Mouse (Mus musculus) stomach, embryonic 14.5 days (tissue): Measurements from ENCODE around the gene Mast4. TPM values are rescaled to one million over a fixed set of nuclear protein-coding genes. Genes with fewer than 3 reads are reported as not detected.

Source experiments
- ATAC-seq: fragments of 200-750 bp; cut with Nextera tagmentation; 2 replicates; pipeline ENCODE4 v1.8.0; 2017; ENCODE audit warnings: low read depth, moderate TSS enrichment; ENCODE audit not compliant: insufficient number of reproducible peaks, insufficient read depth, low FRiP score
- H3K27ac ChIP-seq: fragments of 300-500 bp; sonication (generic); 2 replicates; pipeline ENCODE4 v1.5.1; 2014; ENCODE audit warnings: mild to moderate bottlenecking, low read length, moderate library complexity, mixed read lengths
- H3K27me3 ChIP-seq: fragments of 300-500 bp; sonication (generic); 2 replicates; pipeline ENCODE4 v1.6.1; 2014; ENCODE audit warnings: low read length, control low read depth, mixed read lengths; ENCODE audit not compliant: control insufficient read depth, insufficient read depth
- H3K36me3 ChIP-seq: fragments of 300-500 bp; sonication (generic); 2 replicates; pipeline ENCODE4 v1.6.1; 2014; ENCODE audit warnings: mild to moderate bottlenecking, control low read depth, low read length, moderate library complexity, mixed read lengths; ENCODE audit not compliant: control insufficient read depth, insufficient read depth
- H3K4me1 ChIP-seq: fragments of 300-500 bp; sonication (generic); 2 replicates; pipeline ENCODE4 v1.6.1; 2014; ENCODE audit warnings: low read length, control low read depth, mixed read lengths; ENCODE audit not compliant: control insufficient read depth, insufficient read depth
- H3K4me2 ChIP-seq: fragments of 300-500 bp; sonication (generic); replicated peaks from 2 replicates; pipeline ENCODE4 v1.6.1; 2014; ENCODE audit warnings: low read depth, low read length, control low read depth
- H3K4me3 ChIP-seq: fragments of 300-500 bp; sonication (generic); 2 replicates; pipeline ENCODE4 v1.5.1; 2014; ENCODE audit warnings: low read depth, low read length, control low read depth
- H3K9ac ChIP-seq: fragments of 300-500 bp; sonication (generic); replicated peaks from 2 replicates; pipeline ENCODE4 v1.6.1; 2014; ENCODE audit warnings: low read depth, mild to moderate bottlenecking, control low read depth, low read length, moderate library complexity, mixed read lengths
- H3K9me3 ChIP-seq: fragments of 300-500 bp; sonication (generic); 2 replicates; pipeline ENCODE4 v1.6.1; 2016; ENCODE audit warnings: low read depth, low read length, control low read depth; ENCODE audit not compliant: control insufficient read depth
- WGBS: fragments of 180-500 bp; shearing (Covaris S2); extraction: QIAGEN DNeasy Blood & Tissue Kit; methylation state at CpG from one replicate; pipeline ENCODE4 v1.1.7; 2014; 5-methylcytosine and 5-hydroxymethylcytosine counted together
- polyA plus RNA-seq: library from polyadenylated mRNA; unstranded; fragments of >200 nt; fragmentation: Nextera tagmentation; extraction: Ambion mirVana; gene quantifications from 2 replicates; pipeline ENCODE4 v1.2.1, GENCODE M21; 2014

Mast4 gene
- polyA plus RNA-seq, 1 experiment from 2014 or later, result 48.0 TPM

- no peak for ATAC-seq
- 46% methylated on average over 4 of the region's 4 CpGs for WGBS
Measured at GRCm38 (mm10) chr13:103244053-103244452, 90.2 kb downstream of the Mast4 start.

DNA sequence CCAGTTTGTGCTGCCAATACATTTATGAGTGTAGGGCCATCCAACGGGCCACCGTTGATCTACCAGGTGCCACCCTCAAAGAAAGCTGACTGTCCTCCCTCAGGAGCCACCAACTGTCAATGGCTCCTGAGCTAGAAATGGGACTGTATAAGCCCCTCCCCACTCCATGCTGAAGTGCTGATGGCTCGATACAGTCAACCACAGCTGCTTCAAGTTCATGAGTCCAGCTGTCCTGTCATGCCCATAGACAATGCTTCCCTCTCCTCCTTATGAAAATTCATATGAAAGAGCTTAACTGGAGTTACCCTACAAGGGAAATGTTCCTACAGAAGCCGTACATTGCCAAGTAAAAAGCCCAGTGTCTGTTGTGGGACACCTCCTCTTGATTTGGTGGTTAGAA is 93.2 kb downstream of the Mast4 start:
- no peaks in the 10 kb centered on the region for H3K36me3 ChIP-seq
- no peaks in the 10 kb centered on the region for H3K27me3 ChIP-seq
- WGBS, result 94% methylated on average over 4 of the region's 4 CpGs
- no peaks in the 10 kb centered on the region for H3K4me1 ChIP-seq
- H3K27ac ChIP-seq, result no peak overlapping the region
- no peak for ATAC-seq
- no peak overlapping the region for H3K9ac ChIP-seq
- no peaks in the 10 kb centered on the region for H3K9me3 ChIP-seq
- H3K4me2 ChIP-seq, result no peak overlapping the region
- H3K4me3 ChIP-seq, result no peak overlapping the region

More at GRCm38 (mm10) chr13:103244053-103244452, 90.2 kb downstream of the Mast4 start:
- Histone ChIP-seq H3K27ac (no peak overlapping the region), H3K9me3 (no peaks in the 10 kb centered on the region), H3K27me3 (no peaks in the 10 kb centered on the region), H3K9ac (no peak overlapping the region), H3K36me3 (no peaks in the 10 kb centered on the region), H3K4me1 (no peaks in the 10 kb centered on the region), H3K4me3 (no peak overlapping the region), H3K4me2 (no peak overlapping the region)

DNA sequence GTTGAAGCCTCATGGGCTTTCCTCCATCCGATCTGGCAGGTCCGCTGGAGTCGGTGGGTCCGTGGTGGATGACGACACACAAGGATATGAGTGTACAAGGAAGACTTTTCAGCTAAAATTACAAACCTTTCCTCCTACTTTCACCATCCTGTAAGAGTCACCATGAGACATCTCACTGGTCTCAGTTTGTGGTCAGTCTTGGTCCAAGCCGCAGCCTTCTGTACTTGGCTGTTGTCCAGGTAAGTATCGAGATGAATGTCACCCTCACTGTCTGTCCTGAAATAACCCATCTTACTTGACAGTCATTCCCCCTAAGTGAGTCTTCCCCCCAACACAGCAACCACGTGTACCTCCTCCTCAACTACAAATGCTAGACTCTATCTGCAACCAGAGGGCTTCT is 94.6 kb downstream of the Mast4 start:
- Histone ChIP-seq H3K36me3 (no peaks in the 10 kb centered on the region), H3K9me3 (no peaks in the 10 kb centered on the region), H3K4me2 (no peak overlapping the region), H3K9ac (no peak overlapping the region), H3K27me3 (no peaks in the 10 kb centered on the region), H3K4me3 (no peak overlapping the region), H3K4me1 (no peaks in the 10 kb centered on the region), H3K27ac (no peak overlapping the region)
- no peak for ATAC-seq
- WGBS, result 92% methylated on average over 8 of the region's 8 CpGs

DNA sequence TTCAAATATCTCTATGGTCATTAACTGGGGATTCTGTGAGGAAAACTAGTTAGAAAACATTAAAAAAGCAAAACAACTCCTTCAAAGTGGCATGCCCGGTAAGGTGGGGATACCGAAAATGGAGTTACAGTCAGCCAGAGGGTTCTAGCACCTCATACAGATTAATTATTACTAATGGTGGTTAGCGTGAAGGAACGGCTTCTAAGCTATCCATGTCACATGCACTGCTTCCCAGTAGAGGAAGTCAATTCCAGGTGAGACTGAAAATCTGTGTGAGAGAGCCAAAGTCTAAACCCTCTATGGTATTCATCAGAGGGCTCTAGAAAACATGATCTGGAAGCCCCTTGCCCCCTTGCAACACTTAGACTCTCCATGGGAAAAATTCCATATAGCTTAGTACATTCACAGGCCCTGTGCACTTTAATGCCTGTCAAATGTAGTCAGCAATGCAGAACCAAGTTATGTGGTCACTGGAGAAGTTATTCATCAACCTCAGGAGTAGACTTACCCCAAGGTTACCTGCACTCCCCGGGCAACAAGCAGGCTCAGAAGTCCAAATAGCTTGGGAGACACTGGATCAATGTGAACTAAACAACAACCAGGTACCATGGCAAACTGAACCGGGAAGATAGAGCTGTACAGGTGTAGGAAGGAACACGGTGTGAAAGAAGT is 96.1 kb downstream of the Mast4 start:
- WGBS, result 89% methylated on average over 7 of the region's 7 CpGs
- H3K4me2 ChIP-seq, result no peak overlapping the region
- H3K36me3 ChIP-seq, result no peaks in the 10 kb centered on the region
- H3K9ac ChIP-seq, result no peak overlapping the region
- no peaks in the 10 kb centered on the region for H3K9me3 ChIP-seq
- no peak for ATAC-seq
- no peaks in the 10 kb centered on the region for H3K4me1 ChIP-seq
- no peaks in the 10 kb centered on the region for H3K27me3 ChIP-seq
- no peak overlapping the region for H3K4me3 ChIP-seq
- H3K27ac ChIP-seq, result no peak overlapping the region

DNA sequence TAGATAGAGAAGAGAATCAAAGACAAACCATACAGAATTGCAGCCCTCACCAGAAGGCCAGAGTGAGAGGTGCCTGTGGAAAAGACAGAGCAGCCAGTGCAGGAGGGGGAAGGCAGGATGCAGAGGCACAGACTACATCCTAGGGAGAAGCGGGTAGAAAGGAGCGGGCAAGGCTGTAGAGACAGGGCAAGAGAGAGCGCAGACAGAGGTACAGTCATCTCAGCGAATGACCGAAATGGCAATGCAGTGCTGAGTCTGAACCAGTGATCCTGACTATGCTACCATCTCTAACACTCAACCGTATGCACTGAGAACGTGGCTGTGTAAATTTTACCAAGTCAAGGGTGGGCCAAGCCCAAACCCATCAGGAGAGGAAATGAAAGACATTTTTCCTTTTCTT is 102.1 kb downstream of the Mast4 start:
- Histone ChIP-seq H3K4me3 (no peak overlapping the region), H3K27ac (no peak overlapping the region), H3K9ac (no peak overlapping the region), H3K27me3 (no peaks in the 10 kb centered on the region), H3K36me3 (no peaks in the 10 kb centered on the region), H3K9me3 (no peaks in the 10 kb centered on the region), H3K4me1 (no peaks in the 10 kb centered on the region), H3K4me2 (no peak overlapping the region)
- 90% methylated on average over 7 of the region's 7 CpGs for WGBS
- no peak for ATAC-seq

DNA sequence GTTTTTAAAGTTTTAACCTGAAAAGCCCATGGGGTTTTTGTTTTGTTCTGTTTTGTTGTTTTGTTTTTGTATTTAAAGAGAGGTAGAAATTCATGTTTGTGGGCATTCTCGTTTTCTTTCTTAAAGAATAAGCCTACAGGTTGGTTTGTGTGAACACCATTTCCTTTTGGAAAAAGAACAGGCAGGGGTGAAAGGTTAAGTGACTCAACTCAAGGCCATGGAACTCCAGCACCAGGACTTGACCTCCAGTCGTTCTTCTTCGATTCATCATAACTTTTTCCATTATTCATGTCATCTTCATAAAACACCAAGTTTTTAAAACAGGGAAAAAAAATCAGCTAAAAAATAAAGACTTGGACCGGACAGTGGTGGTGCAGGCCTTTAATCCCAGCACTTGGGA is 105.2 kb downstream of the Mast4 start:
- H3K36me3 ChIP-seq, result no peaks in the 10 kb centered on the region
- 70% methylated on average over 4 of the region's 4 CpGs for WGBS
- ATAC-seq, result no peak
- no peaks in the 10 kb centered on the region for H3K9me3 ChIP-seq
- no peak overlapping the region for H3K4me2 ChIP-seq
- H3K27me3 ChIP-seq, result no peaks in the 10 kb centered on the region
- H3K9ac ChIP-seq, result no peak overlapping the region
- no peak overlapping the region for H3K4me3 ChIP-seq
- 0 out of 2 replicates have a peak, but pooled peaks cover 2% of the 10 kb centered on the region for H3K4me1 ChIP-seq
- H3K27ac ChIP-seq, result no peak overlapping the region

DNA sequence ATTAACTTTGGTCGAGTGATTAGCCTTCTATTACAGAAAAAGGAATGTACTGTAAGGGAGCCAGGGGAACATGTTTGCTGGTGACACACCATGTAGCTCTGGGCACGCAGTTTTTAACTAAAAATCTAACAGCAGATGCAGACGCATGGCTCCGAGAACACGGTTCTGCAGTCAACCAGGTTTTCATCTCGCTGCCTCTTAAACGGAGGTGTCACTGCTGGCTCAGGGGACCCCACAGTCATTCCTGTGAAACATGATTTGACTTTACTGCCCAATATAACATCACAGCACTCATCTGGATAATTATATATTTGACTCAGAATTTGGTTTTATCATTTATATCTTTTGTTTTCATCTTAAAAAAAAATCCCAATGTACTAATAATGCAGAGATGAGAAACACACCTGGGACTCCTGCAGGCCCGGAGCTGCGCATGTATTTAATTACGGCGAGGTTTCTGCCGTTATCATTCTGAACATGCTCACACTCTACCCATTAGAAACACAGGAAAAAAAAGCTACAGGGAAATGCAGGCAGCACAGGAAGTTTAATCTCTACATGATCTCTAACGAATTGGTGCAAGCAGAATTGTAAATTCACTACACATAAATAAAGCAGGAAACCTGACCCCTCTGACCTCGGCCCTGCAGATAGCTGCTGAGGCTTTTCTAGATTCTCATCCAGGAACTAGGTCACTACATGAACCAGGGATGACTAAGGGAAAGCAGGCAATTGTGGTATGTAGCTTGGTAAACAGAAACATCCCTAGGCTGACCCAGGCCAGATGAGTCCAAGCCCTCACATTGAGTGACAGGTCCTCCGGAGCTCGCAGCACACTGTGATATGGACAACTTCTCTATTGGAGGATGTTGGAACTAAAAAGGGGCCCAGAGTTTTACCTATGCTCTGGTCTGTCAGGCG is 108.1 kb downstream of the Mast4 start:
- 59% methylated on average over 17 of the region's 17 CpGs for WGBS
- Histone ChIP-seq H3K4me1 (0 out of 2 replicates have a peak, but pooled peaks cover 2% of the 10 kb centered on the region), H3K4me2 (no peak overlapping the region), H3K4me3 (no peak overlapping the region), H3K27ac (no peak overlapping the region), H3K27me3 (no peaks in the 10 kb centered on the region), H3K9me3 (no peaks in the 10 kb centered on the region), H3K9ac (no peak overlapping the region), H3K36me3 (no peaks in the 10 kb centered on the region)
- no peak for ATAC-seq

DNA sequence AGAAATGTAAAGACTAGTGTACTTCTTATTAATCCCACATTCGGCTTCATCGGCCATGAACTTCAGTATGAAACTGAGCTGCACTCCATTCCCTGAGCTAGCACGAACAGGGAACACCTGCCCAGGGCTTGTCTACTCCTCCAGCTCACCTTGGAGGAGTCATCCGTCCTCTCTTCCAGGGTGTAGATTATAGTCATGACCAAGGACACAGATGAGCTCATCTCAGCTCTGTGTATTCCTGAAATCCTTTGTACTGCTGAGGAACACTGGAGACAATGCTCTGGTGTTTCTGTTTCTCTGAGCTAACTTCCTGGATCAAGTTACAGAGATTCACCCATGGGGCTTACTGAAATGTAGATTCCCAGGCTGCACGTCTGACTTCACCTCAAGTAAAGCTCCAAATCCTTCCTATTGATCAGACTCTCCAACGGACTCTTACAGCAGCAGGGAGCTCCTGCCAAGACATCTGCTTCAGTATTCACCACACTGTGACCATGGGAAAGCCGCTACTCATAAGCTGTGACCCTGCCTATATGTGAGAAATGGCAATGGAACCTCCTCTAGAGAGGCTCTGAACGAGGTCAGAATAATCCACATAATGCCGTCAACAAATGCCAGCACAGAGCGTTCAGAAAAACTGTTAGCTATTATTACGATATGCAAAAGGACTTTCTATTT is 108.9 kb downstream of the Mast4 start:
- H3K4me3 ChIP-seq, result no peak overlapping the region
- H3K9ac ChIP-seq, result no peak overlapping the region
- no peak for ATAC-seq
- H3K27ac ChIP-seq, result no peak overlapping the region
- 0 out of 2 replicates have a peak, but pooled peaks cover 6% of the 10 kb centered on the region for H3K4me1 ChIP-seq
- 66% methylated on average over 11 of the region's 11 CpGs for WGBS
- no peak overlapping the region for H3K4me2 ChIP-seq
- H3K27me3 ChIP-seq, result no peaks in the 10 kb centered on the region
- H3K36me3 ChIP-seq, result no peaks in the 10 kb centered on the region
- H3K9me3 ChIP-seq, result no peaks in the 10 kb centered on the region
